9 mouse cellular contexts compared by ENCODE assay signal in genomic region chr15:83250651-83251175, GRCm38 (mm10). TPM values are rescaled to one million over a fixed set of nuclear protein-coding genes. Genes with fewer than 3 reads are reported as not detected.
DNase-seq lines count a peak whose midpoint lies in the region; ATAC-seq lines count a peak whose summit lies in the region.
"Had no signal": no experiment of that assay in that cellular context is flagged by ENCODE, and none has a peak within 500 bp of the region (broad histone marks: within the 10 kb centered on the region; RNA-seq: fewer than 3 reads in every experiment).

No protein-coding gene starts in this region.

- 0 out of 2 replicates have a peak, but pooled peaks cover 2% of the 10 kb centered on the region for H3K9me3 ChIP-seq in lung, embryonic 16.5 days (ENCODE audit: control insufficient read depth, low read length)
- 0 out of 2 replicates have a peak, but pooled peaks cover 7% of the 10 kb centered on the region for H3K9me3 ChIP-seq in heart, embryonic 12.5 days (replicated peaks)
- no peaks in the 10 kb centered on the region; the same call in 1 of the 2 replicates for H3K9me3 ChIP-seq in limb, embryonic 13.5 days
- 0 out of 2 replicates have a peak, but pooled peaks cover 2% of the 10 kb centered on the region for H3K9me3 ChIP-seq in stomach, embryonic 14.5 days (ENCODE audit: control insufficient read depth, low read depth, low read length)

- 0 out of 2 replicates have a peak, but pooled peaks have one; percentile 16 for ATAC-seq in lung, embryonic 16.5 days (ENCODE audit: low read depth)
- no peak for ATAC-seq in heart, embryonic 12.5 days (ENCODE audit: insufficient number of reproducible peaks, low FRiP score)
- ATAC-seq in limb, embryonic 13.5 days (ENCODE audit: low FRiP score, low read depth) = no peak
- no peak for ATAC-seq in stomach, embryonic 14.5 days (ENCODE audit: insufficient number of reproducible peaks, insufficient read depth, low FRiP score, low read depth)
- no peak for ATAC-seq in cerebellum, adult (ENCODE audit: insufficient number of reproducible peaks, low FRiP score, low TSS enrichment)

- no peak overlapping the region for H3K27ac ChIP-seq in lung, embryonic 16.5 days (ENCODE audit: low read length)
- H3K27ac ChIP-seq in heart, embryonic 12.5 days (ENCODE audit: poor library complexity, severe bottlenecking) = no peak overlapping the region
- no peak overlapping the region for H3K27ac ChIP-seq in limb, embryonic 13.5 days
- H3K27ac ChIP-seq in stomach, embryonic 14.5 days (ENCODE audit: low read length) = no peak overlapping the region

- intact Hi-C loops in left cerebral cortex, postnatal 14 days (cut with DNase I) = no loop called here

- peaks cover 28% of the 10 kb centered on the region for H3K27me3 ChIP-seq in lung, embryonic 16.5 days (ENCODE audit: control insufficient read depth, insufficient read depth, low read depth, low read length)
- H3K27me3 ChIP-seq in heart, embryonic 12.5 days (replicated peaks) = peaks cover 49% of the 10 kb centered on the region
- H3K27me3 ChIP-seq in limb, embryonic 13.5 days = peaks cover 45% of the 10 kb centered on the region
- 0 out of 2 replicates have a peak, but pooled peaks cover 9% of the 10 kb centered on the region for H3K27me3 ChIP-seq in stomach, embryonic 14.5 days (ENCODE audit: control insufficient read depth, insufficient read depth, low read length)

- no peaks in the 10 kb centered on the region for H3K36me3 ChIP-seq in lung, embryonic 16.5 days (ENCODE audit: control insufficient read depth, insufficient read depth, low read length)
- no peaks in the 10 kb centered on the region for H3K36me3 ChIP-seq in heart, embryonic 12.5 days
- H3K36me3 ChIP-seq in limb, embryonic 13.5 days = no peaks in the 10 kb centered on the region
- no peaks in the 10 kb centered on the region for H3K36me3 ChIP-seq in stomach, embryonic 14.5 days (ENCODE audit: control insufficient read depth, insufficient read depth, low read length)

- peak overlapping the region; percentile 52 for H3K4me3 ChIP-seq in lung, embryonic 16.5 days (ENCODE audit: low read length)
- peak overlapping the region; percentile 48 for H3K4me3 ChIP-seq in heart, embryonic 12.5 days
- peak overlapping the region; percentile 56 for H3K4me3 ChIP-seq in limb, embryonic 13.5 days
- peak overlapping the region; percentile 63 for H3K4me3 ChIP-seq in stomach, embryonic 14.5 days (ENCODE audit: low read depth, low read length)

- peak overlapping the region; percentile 66 for H3K4me2 ChIP-seq in lung, embryonic 16.5 days (ENCODE audit: low read depth, low read length)
- peak overlapping the region; percentile 84 for H3K4me2 ChIP-seq in heart, embryonic 12.5 days
- H3K4me2 ChIP-seq in limb, embryonic 13.5 days (replicated peaks) = peak overlapping the region; percentile 95
- H3K4me2 ChIP-seq in stomach, embryonic 14.5 days (replicated peaks; ENCODE audit: low read depth, low read length) = peak overlapping the region; percentile 98

- no peak for DNase-seq in lung, postnatal 4 days
- no peak for DNase-seq in left cerebral cortex, postnatal 14 days (ENCODE audit: low spot score in 2 of 2)
- no peak for DNase-seq in cerebellum, postnatal 25 days
- DNase-seq: thymus, postnatal 4 days had no signal

- peak overlapping the region; percentile 45 for H3K9ac ChIP-seq in lung, embryonic 16.5 days (ENCODE audit: low read length)
- H3K9ac ChIP-seq in heart, embryonic 12.5 days = 0 out of 2 replicates have a peak overlapping the region, but pooled peaks have one; percentile 51
- H3K9ac ChIP-seq in limb, embryonic 13.5 days = peak overlapping the region; percentile 60
- peak overlapping the region; percentile 63 for H3K9ac ChIP-seq in stomach, embryonic 14.5 days (replicated peaks; ENCODE audit: low read depth, low read length)

- H3K4me1 ChIP-seq in lung, embryonic 16.5 days (replicated peaks; ENCODE audit: control insufficient read depth, insufficient read depth, low read length) = peaks cover 5% of the 10 kb centered on the region; the same call in 1 of the 2 replicates
- H3K4me1 ChIP-seq in heart, embryonic 12.5 days (replicated peaks) = peaks cover 11% of the 10 kb centered on the region; the same call in 1 of the 2 replicates
- H3K4me1 ChIP-seq in limb, embryonic 13.5 days = peaks cover 24% of the 10 kb centered on the region
- H3K4me1 ChIP-seq in stomach, embryonic 14.5 days (ENCODE audit: control insufficient read depth, insufficient read depth, low read length) = 0 out of 2 replicates have a peak, but pooled peaks cover 3% of the 10 kb centered on the region

- WGBS in lung, embryonic 16.5 days = 3% methylated on average over 20 of the region's 20 CpGs
- WGBS in heart, embryonic 12.5 days = 3% methylated on average over 20 of the region's 20 CpGs
- 2% methylated on average over 20 of the region's 20 CpGs for WGBS in limb, embryonic 13.5 days
- WGBS in stomach, embryonic 14.5 days = 3% methylated on average over 20 of the region's 20 CpGs

RNA-seq across cellular contexts. Expression of gene A4galt, which starts 0.9 kb away (rescaled TPM):
- 2.3 and 3.0 TPM in 2 replicates for polyA plus RNA-seq in lung, embryonic 16.5 days (2015; fragmentation: Nextera tagmentation; extraction: Ambion mirVana)
- polyA plus RNA-seq in heart, embryonic 12.5 days (2016; fragmentation: Nextera tagmentation; extraction: Ambion mirVana) = 0.18 TPM in 2 replicates
- polyA plus RNA-seq in limb, embryonic 13.5 days (2015; fragmentation: Nextera tagmentation; extraction: Ambion mirVana) = 1.0 TPM in 2 replicates
- polyA plus RNA-seq in stomach, embryonic 14.5 days (2014; fragmentation: Nextera tagmentation; extraction: Ambion mirVana) = 9.6 and 13.4 TPM in 2 replicates
- total RNA-seq in left cerebral cortex, postnatal 14 days (2021) = 1 to 10 TPM; 2.4 to 3.5 TPM
